Mouse (Mus musculus): ENCODE data around the gene Slc25a44.

- TF ChIP-seq POLR2A (IDR thresholded peaks at IDR 0.05; ENCODE audit: insufficient read depth, low read depth, low read length) = no peak
- no peak for TF ChIP-seq CTCF (IDR thresholded peaks at IDR 0.05)
Measured at GRCm38 (mm10) chr3:88452246-88452645, 27.3 kb upstream of the Slc25a44 start.

Measured in heart, adult 2 months (tissue).